Mouse (Mus musculus): Measurements from ENCODE around the gene Lsr.

DNA sequence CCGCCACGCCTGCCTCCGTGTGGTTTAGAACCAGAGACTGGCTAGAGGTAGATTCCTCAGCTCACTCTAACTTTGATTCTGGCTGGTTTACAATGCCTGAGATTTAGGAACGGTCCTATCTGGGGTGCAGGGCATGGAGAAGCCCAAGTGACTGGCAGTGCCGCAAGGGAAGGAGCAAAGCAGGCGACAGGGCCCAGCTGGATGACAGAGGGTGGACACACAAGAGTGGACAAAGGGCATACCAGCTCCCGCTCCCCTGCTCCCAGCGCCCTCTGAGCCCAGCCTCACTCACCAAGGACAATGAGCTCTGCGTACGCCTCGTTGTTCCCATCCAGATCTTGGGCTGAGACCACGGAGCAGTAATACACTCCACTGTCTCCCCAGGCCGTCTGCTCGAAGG is 7.6 kb downstream of the Lsr start:
- TF ChIP-seq CTCF (IDR thresholded peaks at IDR 0.05; ENCODE audit: borderline replicate concordance, extremely low read depth, insufficient read depth, insufficient read length): no peak
- TF ChIP-seq POLR2A (IDR thresholded peaks at IDR 0.05; ENCODE audit: borderline replicate concordance, extremely low read depth, insufficient read depth, insufficient read length, poor library complexity, severe bottlenecking): no peak
